Mouse (Mus musculus) heart, adult 2 months (tissue): Measurements from ENCODE around the gene Ssbp3.

Experiments
- CTCF ChIP-seq: fragments of 200-600 bp; IDR thresholded peaks from 2 replicates; pipeline ENCODE4 v1.8.1; 2022; ENCODE audit warnings: antibody characterized with exemption, mild to moderate bottlenecking, moderate library complexity
- EP300 ChIP-seq: fragments of 200-500 bp; IDR thresholded peaks from 2 replicates; pipeline ENCODE4 v1.6.1; 2011; ENCODE audit warnings: low read depth, low read length, control low read depth; ENCODE audit not compliant: insufficient read depth

DNA sequence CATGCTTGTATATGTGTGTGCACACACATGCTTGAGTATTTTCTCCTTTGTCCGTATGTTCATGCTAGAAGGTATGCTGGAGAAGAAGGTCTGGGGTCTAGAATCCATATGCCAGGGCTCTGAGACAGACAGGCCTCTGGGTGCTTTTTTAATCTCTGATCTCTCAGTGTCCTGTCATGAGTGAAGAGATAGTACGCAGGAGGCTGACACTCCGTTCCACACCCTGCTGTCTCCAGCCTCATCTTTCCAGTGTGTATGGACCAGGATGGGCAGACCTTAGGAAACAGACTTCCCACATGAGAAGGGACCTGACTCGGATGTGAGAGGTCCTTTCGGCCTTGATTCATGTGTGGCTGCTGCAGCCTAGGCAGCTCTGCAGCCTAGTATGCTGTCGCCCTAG lies 96.3 kb downstream of the Ssbp3 start:
- TF ChIP-seq CTCF (no peak), EP300 (no peak)
